Mouse (Mus musculus): Measurements from ENCODE around the gene Kbtbd6.

Gene Kbtbd6

DNA sequence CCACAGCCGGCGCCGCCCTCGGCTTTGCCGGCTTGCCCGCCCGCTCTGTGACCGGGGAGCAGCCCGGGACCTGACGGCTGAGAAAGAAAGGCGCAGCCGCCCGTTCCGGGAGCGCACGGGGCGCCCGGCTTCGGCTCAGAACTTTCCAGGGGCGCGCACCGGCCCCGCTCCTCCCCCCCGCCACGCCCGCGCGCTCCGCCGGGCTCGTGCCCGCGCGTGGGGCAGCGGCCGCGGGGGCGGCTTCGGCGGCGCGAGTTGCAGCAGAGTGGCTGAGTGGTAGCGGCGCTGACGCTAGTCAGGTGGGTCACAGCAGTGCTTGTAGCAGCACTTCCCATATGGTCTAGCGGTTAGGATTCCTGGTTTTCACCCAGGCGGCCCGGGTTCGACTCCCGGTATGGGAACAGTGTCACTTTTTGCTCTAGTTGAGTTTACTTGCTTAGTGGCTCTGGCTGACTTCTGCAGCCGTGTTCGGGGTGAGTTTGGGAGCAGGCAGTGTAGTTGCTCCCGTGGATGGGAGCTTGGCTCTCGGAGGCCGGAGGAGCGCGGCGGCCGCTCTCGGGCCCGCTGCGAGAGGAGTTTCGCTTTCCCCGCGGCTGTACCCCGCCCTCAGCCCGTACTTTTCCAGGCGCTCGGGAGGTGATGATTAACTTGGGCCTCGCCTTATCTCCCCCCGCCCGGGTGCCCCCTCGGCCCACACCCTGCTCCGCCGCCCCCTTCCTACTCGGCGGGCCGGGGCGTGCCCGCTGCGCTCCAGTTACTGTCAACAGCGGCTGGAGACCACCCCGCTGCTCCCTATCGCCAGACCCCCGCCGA is 29.9 kb downstream of the Kbtbd6 start, which contains the start of gene Wbp4:
Gene Wbp4 (minus strand): TSS at position 182 of the 813 bp plus-strand sequence.
- ATAC-seq (ENCODE audit: low TSS enrichment) = peak; percentile 80

- peak; percentile 32 for ATAC-seq (ENCODE audit: low TSS enrichment)
Measured at GRCm38 (mm10) chr14:79482251-79482661, 30.6 kb downstream of the Kbtbd6 start.

DNA sequence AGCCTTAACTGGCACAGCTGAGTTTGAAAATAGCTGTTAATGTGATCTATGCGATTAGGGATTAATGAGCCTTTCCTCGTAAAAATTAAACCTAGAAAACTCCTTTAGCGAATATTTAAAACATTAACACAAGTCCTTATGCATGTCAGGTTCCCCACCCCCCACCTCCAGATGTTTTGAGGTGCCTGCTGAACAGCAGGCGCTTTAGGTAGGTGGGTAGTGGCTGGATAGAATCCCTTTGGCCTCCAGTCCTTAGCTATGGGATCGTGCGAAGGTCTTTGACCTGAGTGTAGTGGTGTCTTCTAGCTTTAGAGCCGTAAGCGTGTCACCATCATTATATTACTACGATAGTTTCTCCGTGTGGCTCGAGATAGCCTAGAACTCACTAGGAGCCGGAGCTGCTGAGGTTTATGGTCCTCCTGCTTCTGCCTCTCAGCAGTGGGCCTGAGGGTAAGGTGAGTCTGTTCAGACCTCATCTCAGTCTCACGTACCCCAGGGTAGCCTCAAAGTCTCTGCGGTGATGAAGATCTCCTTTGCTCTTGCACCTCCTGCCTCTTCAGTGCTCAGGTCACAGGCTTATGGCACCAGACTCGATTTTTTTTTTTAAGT is 31.2 kb downstream of the Kbtbd6 start:
- ATAC-seq (ENCODE audit: low TSS enrichment) = no peak

DNA sequence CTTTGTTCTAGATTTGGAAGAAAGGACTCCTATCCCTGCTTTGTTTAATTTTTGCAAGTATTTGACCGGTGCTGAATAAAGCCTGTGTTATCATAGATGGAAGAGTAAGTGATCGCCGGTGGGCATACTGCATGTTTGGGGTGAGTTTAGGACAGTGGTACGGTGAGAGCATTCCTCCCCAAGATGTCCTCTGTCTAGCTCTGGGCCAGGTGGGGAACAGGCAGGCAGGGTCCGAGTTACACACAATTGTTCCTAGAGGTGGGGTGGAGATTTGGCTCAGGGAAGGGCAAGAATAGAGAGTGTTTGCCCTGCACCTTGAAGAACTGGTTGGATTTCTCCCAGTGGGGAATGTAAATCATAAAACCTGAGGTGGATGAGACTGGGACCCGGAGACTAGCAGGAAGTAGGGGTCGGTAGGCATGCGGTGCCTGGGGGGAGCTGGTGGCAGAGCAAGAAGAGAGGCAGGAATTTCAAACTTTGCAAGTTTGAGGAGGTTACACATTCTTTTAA is 32.0 kb downstream of the Kbtbd6 start:
- ATAC-seq (ENCODE audit: low TSS enrichment) = no peak

- no peak for ATAC-seq (ENCODE audit: low TSS enrichment)
Measured at GRCm38 (mm10) chr14:79486617-79486992, 35.0 kb downstream of the Kbtbd6 start.

GRCm38 (mm10) chr14:79486993-79487731 is 35.5 kb downstream of the Kbtbd6 start:
- peak; percentile 77 for ATAC-seq (ENCODE audit: low TSS enrichment)

GRCm38 (mm10) chr14:79488531-79488930 is 36.9 kb downstream of the Kbtbd6 start:
- ATAC-seq (ENCODE audit: low TSS enrichment) = no peak

- no peak for ATAC-seq (ENCODE audit: low TSS enrichment)
Measured at GRCm38 (mm10) chr14:79489150-79489549, 37.5 kb downstream of the Kbtbd6 start.

DNA sequence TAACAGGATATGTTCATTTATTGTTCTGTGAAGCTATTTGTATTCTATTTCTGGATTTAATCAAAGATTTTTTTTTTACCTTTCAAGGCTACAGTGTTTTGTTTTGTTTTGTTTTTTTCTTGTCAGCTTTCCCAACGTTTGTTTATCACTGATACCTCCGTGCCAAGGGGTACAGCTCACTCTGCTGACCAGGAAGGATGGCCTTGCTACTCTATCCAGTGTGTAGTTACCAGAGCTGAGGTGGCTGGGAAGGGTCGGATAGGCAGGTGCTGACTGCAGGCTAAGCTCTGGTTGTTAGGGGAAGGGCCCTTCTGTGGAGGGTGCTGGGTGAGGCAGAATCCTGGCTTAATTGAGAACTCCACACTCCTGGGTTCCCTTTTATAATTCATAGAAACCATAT is 38.6 kb downstream of the Kbtbd6 start:
- ATAC-seq (ENCODE audit: low TSS enrichment) = no peak

GRCm38 (mm10) chr14:79494349-79494748 is 42.7 kb downstream of the Kbtbd6 start:
- no peak for ATAC-seq (ENCODE audit: low TSS enrichment)

DNA sequence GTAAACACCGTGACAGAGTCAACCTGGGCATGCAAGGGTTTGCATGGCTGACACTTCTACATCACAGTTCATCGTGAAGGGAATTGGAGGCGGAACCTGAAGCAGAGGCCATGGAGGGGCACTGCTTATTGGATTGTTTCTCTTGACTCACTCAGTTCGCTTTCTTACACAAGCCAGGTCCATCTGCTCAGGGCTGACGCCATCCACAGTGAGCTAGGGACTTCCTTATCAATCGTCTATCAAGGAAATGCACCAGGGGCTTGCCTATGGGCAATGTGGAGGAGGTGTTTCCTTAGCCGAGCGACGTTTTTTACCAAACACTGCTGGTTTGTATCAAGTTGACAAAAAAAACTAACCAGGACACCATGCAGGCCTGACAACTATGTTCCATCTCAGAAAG is 47.7 kb downstream of the Kbtbd6 start:
- ATAC-seq (ENCODE audit: low TSS enrichment) = no peak

DNA sequence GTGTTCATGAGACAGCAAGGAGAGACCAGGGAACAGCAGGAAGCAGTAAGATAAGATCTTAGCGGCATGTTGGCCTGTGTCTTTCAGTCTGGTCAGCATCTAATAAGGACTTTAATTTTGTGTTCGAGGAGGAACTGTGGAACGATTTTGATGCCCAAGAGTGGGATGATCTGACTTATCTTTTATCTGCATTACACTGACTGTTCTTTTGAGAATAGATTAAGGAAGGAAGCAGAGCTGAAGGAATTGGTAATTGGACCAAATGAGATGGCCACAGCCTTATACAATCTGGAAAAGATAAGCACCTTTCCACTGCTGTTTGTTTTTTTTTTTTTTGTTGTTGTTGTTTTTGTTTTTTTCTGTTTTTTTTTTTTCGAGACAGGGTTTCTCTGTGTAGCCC is 49.1 kb downstream of the Kbtbd6 start:
- no peak for ATAC-seq (ENCODE audit: low TSS enrichment)

GRCm38 (mm10) chr14:79503371-79504075 is 51.9 kb downstream of the Kbtbd6 start:
- no peak for ATAC-seq (ENCODE audit: low TSS enrichment)
